Mouse (Mus musculus) kidney, adult 2 months (tissue): Measurements from ENCODE around the gene Cpa1. TPM values are rescaled to one million over a fixed set of nuclear protein-coding genes. Genes with fewer than 3 reads are reported as not detected.
A peak's percentile ranks its signal among the peaks of the same experiment; 100 is the strongest.

Experiments used
- DNase-seq: peaks from one replicate; pipeline ENCODE4 v3.0.0; 2021
- H3K27ac ChIP-seq: fragments of 200-500 bp; 2 replicates; pipeline ENCODE4 v1.5.1; 2012; ENCODE audit warnings: low read depth, low read length, control low read depth, inconsistent platforms; ENCODE audit not compliant: insufficient read depth
- H3K27me3 ChIP-seq: fragments of 200-500 bp; replicated peaks from 2 replicates; pipeline ENCODE4 v1.6.1; 2012; ENCODE audit warnings: mild to moderate bottlenecking, moderate library complexity, low read length, inconsistent platforms; ENCODE audit not compliant: control insufficient read depth, insufficient read depth
- H3K36me3 ChIP-seq: fragments of 200-500 bp; 2 replicates; pipeline ENCODE4 v1.6.1; 2012; ENCODE audit warnings: mild to moderate bottlenecking, moderate library complexity, low read length, inconsistent platforms; ENCODE audit not compliant: control insufficient read depth, insufficient read depth
- H3K4me1 ChIP-seq: fragments of 200-500 bp; 2 replicates; pipeline ENCODE4 v1.6.1; 2011; ENCODE audit warnings: low read length; ENCODE audit not compliant: control insufficient read depth, insufficient read depth
- H3K4me3 ChIP-seq: fragments of 200-500 bp; 2 replicates; pipeline ENCODE4 v1.5.1; 2011; ENCODE audit warnings: mild to moderate bottlenecking, low read depth, low read length, control low read depth; ENCODE audit not compliant: insufficient read depth
- CTCF ChIP-seq: fragments of 200-500 bp; conservative IDR thresholded peaks from 2 replicates; pipeline ENCODE4 v1.5.1; 2011; ENCODE audit warnings: low read depth, mild to moderate bottlenecking, control low read depth, low read length, moderate library complexity, mixed read lengths; ENCODE audit not compliant: insufficient read depth, insufficient read length
- POLR2A ChIP-seq: fragments of 200-500 bp; IDR thresholded peaks from one replicate; pipeline ENCODE4 v1.6.1; 2011; ENCODE audit warnings: low read depth, low read length, control low read depth
- WGBS: fragments of 180-500 bp; shearing (Covaris S2); methylation state at CpG from one replicate; pipeline ENCODE4 v1.1.7; 2018; 5-methylcytosine and 5-hydroxymethylcytosine counted together
- polyA plus RNA-seq: library from polyadenylated mRNA; depleted of rRNA; stranded (reverse); fragments of >200 nt; gene quantifications from 2 replicates; pipeline ENCODE4 v1.2.3, GENCODE M21; 2012

Cpa1 gene
- polyA plus RNA-seq, 1 experiment: 0.11 TPM

- Histone ChIP-seq H3K27ac (no peak overlapping the region), H3K4me3 (no peak overlapping the region), H3K27me3 (no peaks in the 10 kb centered on the region), H3K4me1 (no peaks in the 10 kb centered on the region), H3K36me3 (no peaks in the 10 kb centered on the region)
- no peak for DNase-seq
- TF ChIP-seq CTCF: no peak
- no peak for TF ChIP-seq POLR2A
- WGBS: 64% methylated on average over 4 of the region's 4 CpGs
Measured at GRCm38 (mm10) chr6:30621986-30622389, 17.0 kb upstream of the Cpa1 start.

GRCm38 (mm10) chr6:30624763-30625162 lies 14.3 kb upstream of the Cpa1 start:
- Histone ChIP-seq H3K27ac (no peak overlapping the region), H3K4me3 (no peak overlapping the region), H3K4me1 (no peaks in the 10 kb centered on the region), H3K27me3 (no peaks in the 10 kb centered on the region), H3K36me3 (no peaks in the 10 kb centered on the region)
- TF ChIP-seq POLR2A (no peak), CTCF (no peak)
- DNase-seq: no peak
- WGBS: 95% methylated on average over 9 of the region's 9 CpGs

DNA sequence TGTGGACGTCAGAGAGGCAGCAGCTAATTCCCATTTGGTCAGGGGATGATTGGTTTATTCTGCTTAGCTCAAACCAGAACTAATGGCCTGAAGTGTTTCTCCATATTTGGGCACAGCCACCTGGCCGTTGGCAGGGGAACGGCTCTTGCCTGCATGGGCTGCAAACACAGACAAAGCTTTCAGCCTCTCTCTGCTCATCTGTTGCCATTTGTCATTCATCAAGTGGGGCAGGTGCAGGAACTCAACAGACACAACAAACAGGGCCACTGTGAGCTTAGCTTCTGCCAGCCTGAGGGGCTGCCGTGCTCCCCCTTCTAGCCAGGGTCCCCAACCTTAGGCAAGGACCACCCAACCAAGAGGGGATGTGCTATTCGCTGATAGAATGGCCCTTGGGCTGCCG lies 10.9 kb upstream of the Cpa1 start:
- TF ChIP-seq POLR2A (no peak), CTCF (no peak)
- Histone ChIP-seq H3K27me3 (no peaks in the 10 kb centered on the region), H3K36me3 (no peaks in the 10 kb centered on the region), H3K4me3 (no peak overlapping the region), H3K4me1 (no peaks in the 10 kb centered on the region), H3K27ac (no peak overlapping the region)
- 39% methylated on average over 6 of the region's 6 CpGs for WGBS
- no peak for DNase-seq

- Histone ChIP-seq H3K4me1 (no peaks in the 10 kb centered on the region), H3K36me3 (no peaks in the 10 kb centered on the region), H3K4me3 (no peak overlapping the region), H3K27me3 (no peaks in the 10 kb centered on the region), H3K27ac (no peak overlapping the region)
- WGBS: 94% methylated on average over 1 of the region's 1 CpGs
- no peak for TF ChIP-seq CTCF
- no peak for TF ChIP-seq POLR2A
- DNase-seq: no peak
Measured at GRCm38 (mm10) chr6:30629989-30630388, 9.0 kb upstream of the Cpa1 start.

DNA sequence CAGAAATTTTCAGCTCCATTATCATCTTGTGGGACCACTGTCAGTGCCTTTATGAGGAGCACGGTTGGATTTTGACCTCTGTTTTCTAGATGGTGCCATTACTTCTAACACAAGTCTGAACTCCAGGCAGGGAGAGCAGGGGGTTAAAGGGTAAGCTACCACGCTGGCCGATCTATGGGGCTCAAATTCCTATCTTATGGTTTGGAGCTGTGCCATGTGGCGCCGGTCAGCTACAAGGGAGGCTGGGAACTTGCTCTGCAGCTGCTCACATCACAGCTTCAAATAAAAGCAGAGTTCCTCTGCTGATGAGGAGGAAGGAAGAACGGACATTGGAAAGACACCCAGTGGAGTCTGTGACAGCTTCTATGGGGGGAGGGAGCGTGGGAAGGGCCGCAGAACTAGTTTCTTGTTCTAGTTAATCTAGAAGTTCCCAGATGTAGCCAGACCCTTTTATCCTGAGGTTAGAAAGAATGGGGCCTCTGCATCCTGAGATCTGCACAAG lies 3.6 kb upstream of the Cpa1 start:
- Histone ChIP-seq H3K36me3 (no peaks in the 10 kb centered on the region), H3K4me1 (no peaks in the 10 kb centered on the region), H3K27ac (no peak overlapping the region), H3K4me3 (no peak overlapping the region), H3K27me3 (no peaks in the 10 kb centered on the region)
- TF ChIP-seq CTCF: no peak
- TF ChIP-seq POLR2A: no peak
- no peak for DNase-seq
- 45% methylated on average over 8 of the region's 8 CpGs for WGBS

DNA sequence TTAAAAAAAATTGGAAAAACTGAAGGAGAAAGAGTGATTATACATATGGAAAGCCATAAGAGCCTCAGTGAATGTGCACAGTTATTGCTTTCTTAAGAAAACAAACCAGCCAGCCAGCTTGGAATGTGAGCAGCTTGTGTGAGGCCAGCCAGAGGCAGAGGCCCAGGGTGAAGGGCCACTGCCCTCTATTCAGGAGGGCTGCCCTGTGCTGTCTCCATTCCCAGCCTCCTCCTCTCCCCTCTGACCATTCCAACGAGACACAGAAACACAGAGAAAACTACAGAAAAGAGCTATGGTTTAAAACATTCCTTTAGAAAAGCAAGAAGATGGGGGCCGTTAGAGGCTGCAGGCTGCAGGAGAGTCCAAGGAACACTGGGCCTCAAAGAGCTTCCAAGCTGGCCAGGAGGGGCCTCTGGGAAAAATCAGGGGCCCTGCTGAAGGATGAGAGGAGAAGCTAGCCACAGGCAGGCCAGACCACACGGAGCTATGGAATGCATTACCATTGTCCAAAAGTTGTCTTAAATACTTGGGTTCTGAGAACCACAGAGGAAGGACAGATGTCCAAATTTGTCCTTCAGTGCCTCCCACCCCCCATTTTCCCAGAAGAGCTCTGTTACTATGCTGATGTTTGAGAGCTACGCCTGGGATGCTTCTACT lies 2.7 kb upstream of the Cpa1 start:
- no peaks in the 10 kb centered on the region for H3K27me3 ChIP-seq
- no peaks in the 10 kb centered on the region for H3K4me1 ChIP-seq
- peak; percentile 9 for DNase-seq
- H3K27ac ChIP-seq: no peak overlapping the region
- WGBS: 53% methylated on average over 4 of the region's 4 CpGs
- H3K36me3 ChIP-seq: no peaks in the 10 kb centered on the region
- no peak overlapping the region for H3K4me3 ChIP-seq
- TF ChIP-seq POLR2A (no peak), CTCF (no peak)

- no peak for DNase-seq
- Histone ChIP-seq H3K4me1 (no peaks in the 10 kb centered on the region), H3K36me3 (no peaks in the 10 kb centered on the region), H3K27ac (no peak overlapping the region), H3K4me3 (no peak overlapping the region), H3K27me3 (no peaks in the 10 kb centered on the region)
- WGBS: 58% methylated on average over 12 of the region's 12 CpGs
- no peak for TF ChIP-seq CTCF
- no peak for TF ChIP-seq POLR2A
Measured at GRCm38 (mm10) chr6:30643694-30644460, 4.9 kb downstream of the Cpa1 start.
